Mouse (Mus musculus) lung, embryonic 15.5 days (tissue): ENCODE measurements around the gene Lrrc71. TPM values are rescaled to one million over a fixed set of nuclear protein-coding genes. Genes with fewer than 3 reads are reported as not detected.

Source experiments
- ATAC-seq: fragments of 200-750 bp; cut with Nextera tagmentation; 2 replicates; pipeline ENCODE4 v1.8.0; 2017; ENCODE audit warnings: moderate number of reproducible peaks, borderline replicate concordance; ENCODE audit not compliant: low FRiP score, low TSS enrichment; ENCODE audit errors: extremely low read depth
- H3K27ac ChIP-seq: fragments of 300-500 bp; sonication (generic); 2 replicates; pipeline ENCODE4 v1.5.1; 2015; ENCODE audit warnings: moderate library complexity, mild to moderate bottlenecking, inconsistent platforms
- H3K27me3 ChIP-seq: fragments of 300-500 bp; sonication (generic); 2 replicates; pipeline ENCODE4 v1.6.1; 2015; ENCODE audit warnings: inconsistent platforms
- H3K36me3 ChIP-seq: fragments of 300-500 bp; sonication (generic); 2 replicates; pipeline ENCODE4 v1.6.1; 2015; ENCODE audit warnings: inconsistent platforms
- H3K4me1 ChIP-seq: fragments of 300-500 bp; sonication (generic); 2 replicates; pipeline ENCODE4 v1.6.1; 2015; ENCODE audit warnings: inconsistent platforms
- H3K4me2 ChIP-seq: fragments of 300-500 bp; sonication (generic); 2 replicates; pipeline ENCODE4 v1.6.1; 2015; ENCODE audit warnings: inconsistent platforms, mild to moderate bottlenecking, moderate library complexity
- H3K4me3 ChIP-seq: fragments of 300-500 bp; sonication (generic); 2 replicates; pipeline ENCODE4 v1.5.1; 2015; ENCODE audit warnings: mild to moderate bottlenecking, inconsistent platforms
- H3K9ac ChIP-seq: fragments of 300-500 bp; sonication (generic); 2 replicates; pipeline ENCODE4 v1.6.1; 2015; ENCODE audit warnings: inconsistent platforms
- H3K9me3 ChIP-seq: fragments of 300-500 bp; sonication (generic); 2 replicates; pipeline ENCODE4 v1.6.1; 2016; ENCODE audit warnings: inconsistent platforms
- WGBS: fragments of 180-500 bp; shearing (Covaris S2); methylation state at CpG from one replicate; pipeline ENCODE4 v1.1.7; 2015; 5-methylcytosine and 5-hydroxymethylcytosine counted together
- polyA plus RNA-seq: library from polyadenylated mRNA; unstranded; fragments of >200 nt; fragmentation: Nextera tagmentation; extraction: Ambion mirVana; gene quantifications from 2 replicates; pipeline ENCODE4 v1.2.1, GENCODE M21; 2015

The Lrrc71 gene
- polyA plus RNA-seq, 1 experiment from 2014 or later = 1.6 TPM

GRCm38 (mm10) chr3:87742013-87742412, 6.4 kb downstream of the Lrrc71 start:
- no peak overlapping the region for H3K4me2 ChIP-seq
- peaks cover 12% of the 10 kb centered on the region for H3K36me3 ChIP-seq
- H3K9me3 ChIP-seq = no peaks in the 10 kb centered on the region
- H3K27me3 ChIP-seq = no peaks in the 10 kb centered on the region
- H3K4me1 ChIP-seq = peaks cover 14% of the 10 kb centered on the region
- WGBS = 74% methylated on average over 3 of the region's 3 CpGs
- H3K27ac ChIP-seq = no peak overlapping the region
- H3K4me3 ChIP-seq = no peak overlapping the region
- no peak overlapping the region for H3K9ac ChIP-seq
- no peak for ATAC-seq

DNA sequence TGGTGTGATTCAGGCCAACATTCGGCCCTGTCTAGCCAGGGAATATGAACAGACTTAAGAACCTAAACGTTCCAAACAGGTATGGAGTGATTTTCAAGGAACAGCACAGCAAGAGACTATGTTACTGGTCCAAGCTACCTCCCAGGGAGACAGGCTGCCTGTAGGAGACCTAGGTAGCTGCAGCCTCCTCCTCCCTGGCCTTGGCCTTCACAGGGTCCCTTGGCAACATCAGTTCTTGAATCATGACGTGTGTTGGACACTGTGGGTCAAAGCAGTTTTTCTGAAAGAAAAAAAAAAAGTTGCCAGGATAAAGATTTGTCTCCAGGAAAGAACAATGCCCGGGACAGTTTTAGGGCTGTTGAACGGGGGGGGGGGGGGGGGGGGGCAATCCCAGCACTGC, 9.5 kb downstream of the Lrrc71 start:
- no peak overlapping the region for H3K27ac ChIP-seq
- WGBS = 77% methylated on average over 5 of the region's 5 CpGs
- H3K27me3 ChIP-seq = no peaks in the 10 kb centered on the region
- H3K4me2 ChIP-seq = no peak overlapping the region
- no peak for ATAC-seq
- no peak overlapping the region for H3K9ac ChIP-seq
- H3K9me3 ChIP-seq = no peaks in the 10 kb centered on the region
- H3K36me3 ChIP-seq = peaks cover 41% of the 10 kb centered on the region
- H3K4me3 ChIP-seq = no peak overlapping the region
- H3K4me1 ChIP-seq = no peaks in the 10 kb centered on the region

DNA sequence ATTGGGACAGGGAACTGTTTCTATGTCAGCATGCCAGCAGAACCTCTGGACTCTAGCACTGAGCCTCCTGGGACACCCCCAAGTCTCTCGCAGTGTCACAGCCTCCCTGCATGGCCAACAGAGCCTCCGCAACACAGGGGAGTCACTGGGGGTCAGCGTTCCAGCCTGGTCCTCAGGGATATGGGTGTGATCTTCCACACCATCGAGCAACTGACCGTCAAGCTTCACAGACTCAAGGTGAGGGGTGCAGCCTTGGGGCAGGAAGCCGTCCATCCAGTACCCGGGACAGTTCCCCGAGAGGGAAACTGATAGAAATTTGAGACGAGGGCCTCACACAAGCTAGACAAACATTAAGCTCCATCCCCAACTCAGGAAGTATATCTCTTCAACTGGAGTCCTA, 13.1 kb downstream of the Lrrc71 start:
- Histone ChIP-seq H3K27ac (no peak overlapping the region), H3K4me2 (no peak overlapping the region), H3K4me3 (no peak overlapping the region), H3K9me3 (no peaks in the 10 kb centered on the region), H3K27me3 (no peaks in the 10 kb centered on the region), H3K36me3 (peaks cover 76% of the 10 kb centered on the region), H3K9ac (no peak overlapping the region), H3K4me1 (no peaks in the 10 kb centered on the region)
- ATAC-seq = no peak
- WGBS = 66% methylated on average over 9 of the region's 9 CpGs

- 82% methylated on average over 11 of the region's 11 CpGs for WGBS
- H3K9ac ChIP-seq = no peak overlapping the region
- no peak overlapping the region for H3K27ac ChIP-seq
- no peak overlapping the region for H3K4me2 ChIP-seq
- H3K9me3 ChIP-seq = no peaks in the 10 kb centered on the region
- ATAC-seq = no peak
- H3K4me1 ChIP-seq = no peaks in the 10 kb centered on the region
- no peak overlapping the region for H3K4me3 ChIP-seq
- H3K27me3 ChIP-seq = no peaks in the 10 kb centered on the region
- H3K36me3 ChIP-seq = peaks cover 86% of the 10 kb centered on the region
These were observed 14.3 kb downstream of the Lrrc71 start for GRCm38 (mm10) chr3:87733984-87734761.

DNA sequence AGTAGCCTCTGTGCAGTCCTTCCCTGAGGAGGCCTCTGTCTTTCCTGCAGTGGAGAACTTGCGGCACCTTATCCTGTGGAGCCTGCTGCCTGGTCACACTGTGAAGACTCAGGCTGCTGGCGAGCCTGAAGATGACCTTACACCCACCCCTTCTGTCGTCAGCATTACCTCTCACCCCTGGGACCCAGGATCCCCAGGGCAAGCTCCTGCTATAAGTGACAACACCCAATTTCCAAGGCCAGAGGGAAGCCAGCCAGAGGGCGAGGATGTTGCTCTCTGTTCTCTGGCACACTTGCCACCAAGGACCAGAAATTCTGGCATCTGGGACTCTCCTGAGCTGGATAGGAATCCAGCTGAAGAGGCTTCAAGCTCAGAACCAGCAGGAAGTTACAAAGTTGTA, 15.3 kb downstream of the Lrrc71 start:
- no peak for ATAC-seq
- 72% methylated on average over 4 of the region's 4 CpGs for WGBS
- Histone ChIP-seq H3K4me3 (no peak overlapping the region), H3K36me3 (peaks cover 91% of the 10 kb centered on the region), H3K27me3 (no peaks in the 10 kb centered on the region), H3K9me3 (no peaks in the 10 kb centered on the region), H3K27ac (no peak overlapping the region), H3K4me2 (no peak overlapping the region), H3K9ac (no peak overlapping the region), H3K4me1 (no peaks in the 10 kb centered on the region)

DNA sequence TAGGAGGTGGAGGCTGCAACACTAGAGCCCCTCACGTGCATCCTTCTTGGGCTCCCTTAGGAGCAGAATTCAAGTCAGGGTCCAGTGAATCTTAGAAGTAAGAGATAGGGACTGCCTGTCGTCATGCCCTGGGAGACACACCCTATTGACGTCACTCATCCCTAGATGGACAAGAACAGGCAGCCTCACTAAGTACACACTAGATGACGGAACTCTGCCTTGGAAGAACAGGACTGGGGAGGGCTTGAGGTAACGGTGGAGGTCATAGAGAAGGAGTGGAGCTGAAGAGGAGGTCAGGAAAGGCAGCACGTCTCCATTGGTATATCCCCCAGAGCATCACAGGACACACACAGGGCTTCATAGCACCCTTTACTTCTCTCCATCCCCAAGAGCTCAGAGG, 19.7 kb downstream of the Lrrc71 start:
- 76% methylated on average over 6 of the region's 6 CpGs for WGBS
- Histone ChIP-seq H3K4me1 (no peaks in the 10 kb centered on the region), H3K9ac (no peak overlapping the region), H3K4me3 (no peak overlapping the region), H3K36me3 (peaks cover 87% of the 10 kb centered on the region), H3K27ac (no peak overlapping the region), H3K4me2 (no peak overlapping the region), H3K9me3 (no peaks in the 10 kb centered on the region), H3K27me3 (no peaks in the 10 kb centered on the region)
- no peak for ATAC-seq

DNA sequence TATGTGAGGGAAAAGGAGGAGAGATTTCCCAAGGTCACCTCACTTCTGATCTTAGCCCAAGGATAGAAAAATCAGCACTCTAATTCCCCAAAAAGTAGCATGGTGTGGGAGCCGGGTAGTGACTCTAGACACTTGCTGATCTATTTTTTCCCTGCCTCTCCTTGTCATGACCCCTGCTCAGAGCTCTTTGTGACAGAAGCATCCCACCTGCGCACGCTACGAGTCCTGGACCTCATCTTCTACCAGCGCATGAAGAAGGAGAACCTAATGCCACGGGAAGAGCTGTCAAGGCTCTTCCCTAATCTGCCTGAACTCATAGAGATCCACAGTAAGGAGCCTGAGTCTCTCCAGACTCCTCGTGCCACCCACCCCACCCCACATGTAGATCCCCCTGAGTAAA, 22.2 kb downstream of the Lrrc71 start:
- ATAC-seq = no peak
- H3K36me3 ChIP-seq = peaks cover 76% of the 10 kb centered on the region
- H3K27me3 ChIP-seq = no peaks in the 10 kb centered on the region
- WGBS = 96% methylated on average over 7 of the region's 7 CpGs
- H3K4me1 ChIP-seq = no peaks in the 10 kb centered on the region
- H3K27ac ChIP-seq = no peak overlapping the region
- H3K9ac ChIP-seq = no peak overlapping the region
- H3K4me2 ChIP-seq = no peak overlapping the region
- no peak overlapping the region for H3K4me3 ChIP-seq
- no peaks in the 10 kb centered on the region for H3K9me3 ChIP-seq

DNA sequence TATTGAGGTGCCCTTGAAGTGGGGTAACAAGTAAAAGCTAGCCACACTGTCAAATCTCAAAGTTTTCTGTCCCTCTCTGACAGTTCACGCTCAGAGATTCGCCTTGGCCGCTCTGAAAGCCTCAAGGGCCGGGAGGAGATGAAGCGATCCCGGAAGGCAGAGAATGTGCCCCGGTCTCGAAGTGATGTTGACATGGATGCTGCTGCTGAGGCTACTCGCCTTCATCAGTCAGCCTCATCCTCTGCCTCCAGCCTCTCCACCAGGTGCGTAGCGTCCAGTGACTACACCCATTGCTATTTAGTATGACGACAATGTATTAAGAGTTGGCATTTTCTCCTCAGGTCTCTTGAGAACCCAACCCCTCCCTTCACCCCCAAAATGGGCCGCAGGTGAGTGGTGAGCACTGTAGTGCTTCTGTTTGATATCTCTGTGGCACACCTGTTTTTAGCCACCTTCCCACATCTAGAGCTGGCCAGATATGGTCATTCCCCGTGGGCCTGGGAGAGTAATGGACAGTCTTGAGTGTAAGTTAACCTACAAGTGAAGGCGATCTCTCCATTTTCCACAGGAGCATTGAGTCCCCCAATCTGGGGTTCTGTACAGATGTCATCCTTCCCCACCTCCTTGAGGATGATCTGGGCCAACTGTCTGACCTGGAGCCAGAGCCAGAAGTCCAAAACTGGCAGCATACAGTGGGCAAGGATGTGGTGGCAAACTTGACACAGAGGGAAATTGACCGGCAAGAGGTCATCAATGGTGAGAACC, 22.8 kb downstream of the Lrrc71 start:
- Histone ChIP-seq H3K4me2 (no peak overlapping the region), H3K36me3 (peaks cover 71% of the 10 kb centered on the region), H3K4me3 (no peak overlapping the region), H3K27me3 (no peaks in the 10 kb centered on the region), H3K27ac (no peak overlapping the region), H3K9ac (no peak overlapping the region), H3K9me3 (no peaks in the 10 kb centered on the region), H3K4me1 (no peaks in the 10 kb centered on the region)
- 93% methylated on average over 16 of the region's 16 CpGs for WGBS
- ATAC-seq = no peak

GRCm38 (mm10) chr3:87724556-87724955, 23.9 kb downstream of the Lrrc71 start:
- Histone ChIP-seq H3K4me3 (no peak overlapping the region), H3K4me1 (no peaks in the 10 kb centered on the region), H3K27ac (no peak overlapping the region), H3K9ac (no peak overlapping the region), H3K27me3 (no peaks in the 10 kb centered on the region), H3K9me3 (no peaks in the 10 kb centered on the region), H3K4me2 (no peak overlapping the region), H3K36me3 (peaks cover 67% of the 10 kb centered on the region)
- WGBS = 50% methylated on average over 6 of the region's 6 CpGs
- no peak for ATAC-seq

- 69% methylated on average over 2 of the region's 2 CpGs for WGBS
- no peak overlapping the region for H3K9ac ChIP-seq
- H3K27me3 ChIP-seq = no peaks in the 10 kb centered on the region
- no peak overlapping the region for H3K4me2 ChIP-seq
- no peak for ATAC-seq
- no peak overlapping the region for H3K4me3 ChIP-seq
- H3K4me1 ChIP-seq = no peaks in the 10 kb centered on the region
- no peaks in the 10 kb centered on the region for H3K9me3 ChIP-seq
- peaks cover 65% of the 10 kb centered on the region for H3K36me3 ChIP-seq
- H3K27ac ChIP-seq = no peak overlapping the region
These were observed 29.9 kb downstream of the Lrrc71 start for GRCm38 (mm10) chr3:87718525-87718924.
